Mouse (Mus musculus): Measurements from ENCODE around the gene Shoc2. TPM values are rescaled to one million over a fixed set of nuclear protein-coding genes. Genes with fewer than 3 reads are reported as not detected.

The Shoc2 gene
- polyA plus RNA-seq (2017; shearing (Covaris generic)), result 69.2 TPM

DNA sequence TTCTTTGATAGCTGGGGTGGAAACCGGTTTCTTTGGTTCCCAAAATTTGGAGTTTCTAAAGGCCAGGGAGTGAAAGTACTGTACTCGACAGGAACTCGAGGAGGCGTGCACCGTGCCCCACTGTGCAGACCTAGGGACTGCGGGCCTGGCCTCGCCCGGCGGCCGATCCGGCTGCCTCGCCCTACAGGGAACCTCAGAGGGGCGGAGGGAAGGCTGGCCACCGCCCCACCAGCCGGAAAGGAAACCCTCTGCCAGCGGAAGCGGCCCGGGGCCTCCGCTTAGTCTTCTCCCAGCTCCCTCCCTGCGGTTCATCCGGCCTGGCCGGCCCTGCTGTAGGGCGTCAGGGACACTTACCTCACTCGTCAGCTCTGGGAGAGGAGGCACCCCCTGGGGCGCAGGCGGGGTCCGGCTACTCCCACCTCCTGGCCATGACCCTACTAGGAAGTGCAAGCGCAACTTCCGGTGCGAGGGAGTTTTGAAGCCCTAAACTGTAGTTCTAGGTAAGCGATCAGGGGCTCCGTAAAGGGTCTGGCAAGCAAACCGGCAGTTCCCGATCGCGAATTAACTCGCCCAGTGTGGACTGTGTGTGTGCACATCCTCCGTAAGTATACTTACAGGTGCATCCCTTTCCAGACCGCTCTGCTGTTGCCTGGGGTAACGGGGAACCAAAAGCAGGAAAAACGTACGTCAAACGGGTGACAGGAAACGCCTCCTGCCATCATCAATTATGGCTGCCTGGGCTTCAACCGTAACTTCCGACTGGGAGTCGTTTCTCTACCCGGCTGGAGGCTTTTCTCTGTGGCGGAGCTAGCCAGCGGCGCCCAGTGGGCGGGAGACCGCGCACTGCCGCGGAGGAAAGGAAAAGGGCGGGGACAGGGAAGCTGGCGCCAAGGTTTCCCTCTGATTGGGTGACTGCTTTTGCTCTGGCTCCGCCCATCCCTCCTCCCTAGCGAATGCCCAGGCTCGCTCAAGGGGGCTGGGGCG, at the start of gene Shoc2, which contains the start of gene Bbip1:
Shoc2 (plus strand) TSS at position 505 of the 984 bp plus-strand sequence.
Bbip1 (minus strand) TSS at position 826 of the 984 bp plus-strand sequence.

DNA sequence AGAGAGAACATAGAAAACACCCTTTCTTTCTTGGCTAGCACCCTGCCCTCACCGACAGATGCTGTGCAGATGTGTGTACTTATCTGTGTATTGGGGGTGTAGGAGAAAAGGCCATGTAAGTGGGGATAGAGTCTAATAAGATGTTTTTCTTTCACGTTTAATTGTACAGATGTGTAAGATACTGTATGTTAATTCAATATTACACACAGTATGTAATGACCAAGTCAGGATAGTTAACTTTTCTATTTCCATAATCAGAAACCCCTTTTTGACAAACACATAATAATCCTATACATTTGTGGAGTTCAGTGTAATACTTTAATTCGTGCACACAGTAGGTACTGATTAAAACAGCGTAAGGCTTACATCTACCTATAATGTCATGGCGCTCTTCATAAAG, 99.7 kb downstream of the Shoc2 start, which contains the start of gene Adra2a:
Adra2a (plus strand) TSS at position 301 of the 400 bp plus-strand sequence.

Other genes with a start within 250 kb of the Shoc2 start
- 92.5 TPM for gene Pdcd4, start 52.1 kb upstream of the Shoc2 start, polyA plus RNA-seq (2017; shearing (Covaris generic))
- gene Bbip1, start 321 bp downstream of the Shoc2 start, polyA plus RNA-seq (2017; shearing (Covaris generic)), result 53.0 TPM
- gene Adra2a, start 99.8 kb downstream of the Shoc2 start, polyA plus RNA-seq (2017; shearing (Covaris generic)), result not detected

Data from naive thymus-derived CD4-positive, alpha-beta T cell, adult 5 months (primary cell).